Mouse (Mus musculus) CH12.LX (cell line): ENCODE results near the gene Nup210.

Experiments used
- CTCF ChIP-seq, 2 experiments: IDR thresholded peaks in 1 of 2; conservative IDR thresholded peaks in 1 of 2; 2 replicates each; pipeline ENCODE4 v1.5.1; 2011 to 2012; ENCODE audit warnings: low read depth in 2 of 2, low read length in 2 of 2, improper control_type of control experiment in 1 of 2, inconsistent platforms in 1 of 2, mild to moderate bottlenecking in 1 of 2, moderate library complexity in 1 of 2
- E2F4 ChIP-seq: IDR thresholded peaks from 2 replicates; pipeline ENCODE4 v1.6.1; 2011; ENCODE audit warnings: low read depth, low read length, improper control_type of control experiment; ENCODE audit not compliant: insufficient replicate concordance
- ELF1 ChIP-seq: IDR thresholded peaks from 2 replicates; pipeline ENCODE4 v1.6.1; 2014; ENCODE audit warnings: low read depth, mild to moderate bottlenecking, inconsistent platforms, low read length, improper control_type of control experiment
- MAZ ChIP-seq: IDR thresholded peaks from 2 replicates; pipeline ENCODE4 v1.6.1; 2012; ENCODE audit warnings: low read depth, mild to moderate bottlenecking, inconsistent platforms, low read length, improper control_type of control experiment, moderate library complexity
- USF2 ChIP-seq: conservative IDR thresholded peaks from 2 replicates; pipeline ENCODE4 v1.6.1; 2011; ENCODE audit warnings: low read depth, low read length, improper control_type of control experiment
- ZKSCAN1 ChIP-seq: IDR thresholded peaks from 2 replicates; pipeline ENCODE4 v1.6.1; 2012; ENCODE audit warnings: low read depth, inconsistent platforms, low read length, improper control_type of control experiment, borderline replicate concordance
- ZMIZ1 ChIP-seq: IDR thresholded peaks from 2 replicates; pipeline ENCODE4 v1.6.1; 2012; ENCODE audit warnings: low read depth, mild to moderate bottlenecking, inconsistent platforms, low read length, improper control_type of control experiment
- ZNF384 ChIP-seq: IDR thresholded peaks from 2 replicates; pipeline ENCODE4 v1.6.1; 2012; ENCODE audit warnings: low read depth, low read length, improper control_type of control experiment, inconsistent platforms

DNA sequence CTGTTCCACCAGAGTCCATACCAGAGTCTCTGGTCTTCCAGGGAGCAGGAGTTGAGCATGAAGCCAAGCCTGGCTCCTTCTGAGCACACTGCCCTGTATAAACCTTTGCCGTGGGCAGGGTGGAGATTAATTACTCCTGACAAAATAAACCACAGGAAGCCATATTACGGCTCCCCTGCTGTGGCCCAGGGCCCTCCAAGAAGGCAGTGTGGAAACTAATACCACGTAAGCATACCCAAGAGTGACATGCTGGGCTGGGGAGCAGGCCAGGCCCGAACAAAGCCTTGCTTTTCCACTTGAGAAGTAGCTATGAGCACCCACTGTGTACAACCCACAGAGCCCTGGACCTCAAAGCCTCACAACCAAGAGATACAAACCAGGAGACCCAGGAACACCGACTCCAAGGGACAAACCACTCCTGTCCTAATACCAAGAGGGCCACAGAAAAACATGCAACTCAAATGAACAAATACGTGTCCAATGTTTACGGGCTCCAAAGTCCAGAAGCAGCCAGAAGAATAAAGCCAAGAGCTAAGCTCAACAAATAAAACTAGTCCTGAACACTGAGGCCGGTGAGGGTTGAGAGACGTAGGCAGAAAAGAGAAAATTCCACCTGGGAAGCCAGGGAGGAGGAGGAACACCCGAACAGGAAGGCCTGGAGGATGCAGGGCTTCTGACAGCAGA lies 24.3 kb downstream of the Nup210 start:
- TF ChIP-seq CTCF (conservative IDR thresholded peaks at IDR 0.05 in 1 of 2, IDR thresholded peaks at IDR 0.05 in 1 of 2; ENCODE audit: low read depth in 2 of 2, low read length in 2 of 2) (no peak), USF2 (no peak), ZKSCAN1 (no peak), ELF1 (no peak), MAZ (no peak), ZMIZ1 (no peak), ZNF384 (no peak), E2F4 (no peak)
